Mouse (Mus musculus) right cerebral cortex, postnatal 14 days (tissue): ENCODE data around the gene Gm44805.

Experiments
- DNase-seq: peaks from one replicate; pipeline ENCODE4 v3.0.0; 2022

Gm44805 gene

GRCm38 (mm10) chr7:19676662-19677061, 4.6 kb downstream of the Gm44805 start:
- DNase-seq, result no peak

GRCm38 (mm10) chr7:19675824-19676223, 5.4 kb downstream of the Gm44805 start:
- no peak for DNase-seq

DNA sequence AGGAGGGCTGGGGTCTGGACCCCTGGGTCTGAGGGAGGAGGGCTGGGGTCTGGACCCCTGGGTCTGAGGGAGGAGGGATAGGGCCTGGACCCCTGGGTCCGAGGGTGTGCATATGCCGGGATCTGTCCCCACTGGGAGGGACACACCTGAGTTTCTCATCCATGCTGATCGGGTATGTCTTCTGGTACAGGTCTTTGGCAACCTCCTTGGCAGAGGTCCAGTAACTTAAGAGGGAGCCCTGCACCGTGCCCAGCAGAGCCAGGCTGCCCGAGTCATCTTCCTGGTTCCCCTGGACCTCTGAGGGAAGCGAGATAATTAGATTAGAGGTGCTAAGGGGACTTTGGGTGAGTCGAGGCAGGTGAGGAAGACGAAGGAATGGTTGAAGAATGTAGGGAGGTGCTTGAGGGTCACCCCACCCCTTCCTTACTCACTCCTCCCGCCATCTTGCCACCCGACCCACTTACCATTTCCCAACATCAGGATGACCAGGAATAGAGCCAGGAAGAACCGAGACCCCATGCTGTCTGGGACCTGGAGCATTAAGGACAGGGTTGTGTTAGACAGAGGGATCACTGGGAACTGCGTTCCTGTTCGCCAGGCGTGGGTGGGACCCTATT, 8.0 kb downstream of the Gm44805 start:
- no peak for DNase-seq

DNA sequence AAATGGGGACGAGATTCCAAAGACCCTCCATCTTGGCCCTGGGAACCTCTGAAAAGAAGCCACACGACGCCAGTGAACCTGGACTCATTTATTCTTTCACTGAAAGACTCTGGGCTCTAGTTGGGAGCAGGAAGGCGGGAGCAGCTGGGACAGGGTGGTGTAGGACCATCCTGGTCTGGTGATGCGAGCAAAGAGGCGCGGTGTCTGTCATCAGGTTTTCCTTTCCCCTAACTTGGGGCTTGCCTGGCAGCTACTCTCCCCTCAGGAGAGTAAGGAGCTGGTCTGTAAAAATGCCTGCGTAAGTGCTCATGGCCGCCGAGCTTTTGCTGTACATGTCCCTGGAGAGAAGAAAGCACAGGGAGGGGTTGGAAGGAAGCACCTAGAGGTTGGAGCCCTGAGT, 9.7 kb downstream of the Gm44805 start:
- DNase-seq, result no peak

DNA sequence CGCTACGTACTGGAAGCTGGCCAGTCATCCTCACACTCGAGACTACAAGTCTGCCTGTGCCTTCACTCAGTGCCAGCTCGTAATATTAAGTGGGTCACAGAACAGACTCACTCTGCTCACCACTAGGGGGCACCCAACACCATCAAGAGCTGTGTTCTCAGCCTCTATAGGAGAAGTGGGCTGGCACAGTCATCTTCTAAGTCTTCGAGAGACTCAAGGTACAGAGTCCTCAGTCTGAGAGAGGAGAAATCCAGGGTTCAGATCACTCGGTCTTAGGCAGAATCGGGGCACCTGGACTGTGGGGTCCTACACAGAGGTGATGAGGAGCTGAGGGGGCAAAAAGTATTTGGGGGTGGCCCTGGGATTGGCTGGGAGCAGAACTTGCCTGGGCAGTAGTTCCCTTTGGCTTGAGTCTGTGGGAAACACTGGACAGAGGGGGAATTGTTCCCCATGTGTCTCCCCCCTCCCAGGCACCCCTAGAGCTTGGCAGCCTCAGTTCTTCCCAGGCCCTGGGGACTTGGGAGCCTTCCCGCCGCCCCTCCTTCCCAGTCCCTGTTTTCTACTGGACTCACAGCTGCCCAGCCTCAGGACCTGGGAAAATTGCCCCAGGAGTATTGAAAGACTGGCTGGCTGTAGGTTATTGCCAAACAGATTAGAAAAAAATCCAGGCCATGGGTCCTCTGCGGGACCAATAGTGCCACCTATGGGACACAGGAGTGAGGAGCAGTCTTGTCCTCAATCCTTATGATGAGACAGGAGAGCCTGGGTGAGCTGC, 12.1 kb downstream of the Gm44805 start:
- DNase-seq, result peak; percentile 95

DNA sequence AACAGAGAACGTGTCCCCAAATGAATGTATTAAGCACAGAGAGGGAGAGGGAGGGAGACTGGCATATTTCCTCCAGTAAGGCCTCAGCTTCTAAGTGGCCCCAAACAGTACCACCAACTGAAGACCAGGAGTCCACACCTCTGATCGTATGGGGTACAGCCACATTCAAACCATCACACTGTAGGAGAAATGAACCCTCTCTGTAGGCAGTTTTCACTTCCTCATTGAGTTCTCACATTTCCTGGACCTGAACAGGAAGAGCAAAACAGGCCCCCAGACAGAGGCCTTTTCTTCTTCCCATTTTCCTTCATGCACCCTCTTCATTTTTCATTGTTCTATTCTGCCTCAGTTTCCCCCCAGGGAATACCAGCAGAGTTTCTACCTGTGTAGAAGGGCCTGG, 13.8 kb downstream of the Gm44805 start:
- no peak for DNase-seq

DNA sequence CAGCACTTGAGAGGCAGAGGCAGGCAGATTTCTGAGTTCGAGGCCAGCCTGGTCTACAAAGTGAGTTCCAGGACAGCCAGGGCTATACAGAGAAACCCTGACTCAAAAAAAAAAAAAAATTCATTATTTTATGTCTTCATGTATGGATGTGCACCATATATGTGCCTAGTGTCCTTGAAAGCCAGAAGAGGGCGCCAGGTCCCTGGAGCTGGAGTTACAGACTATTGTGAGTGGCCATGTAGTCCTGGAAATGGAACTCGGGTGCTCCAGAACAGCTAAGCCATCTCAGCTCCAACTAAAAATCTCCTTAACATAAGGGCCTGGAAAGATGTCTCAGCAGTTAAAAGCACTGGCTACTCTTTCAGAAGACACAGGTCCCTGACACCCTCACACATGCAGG, 14.5 kb downstream of the Gm44805 start:
- DNase-seq, result no peak

DNA sequence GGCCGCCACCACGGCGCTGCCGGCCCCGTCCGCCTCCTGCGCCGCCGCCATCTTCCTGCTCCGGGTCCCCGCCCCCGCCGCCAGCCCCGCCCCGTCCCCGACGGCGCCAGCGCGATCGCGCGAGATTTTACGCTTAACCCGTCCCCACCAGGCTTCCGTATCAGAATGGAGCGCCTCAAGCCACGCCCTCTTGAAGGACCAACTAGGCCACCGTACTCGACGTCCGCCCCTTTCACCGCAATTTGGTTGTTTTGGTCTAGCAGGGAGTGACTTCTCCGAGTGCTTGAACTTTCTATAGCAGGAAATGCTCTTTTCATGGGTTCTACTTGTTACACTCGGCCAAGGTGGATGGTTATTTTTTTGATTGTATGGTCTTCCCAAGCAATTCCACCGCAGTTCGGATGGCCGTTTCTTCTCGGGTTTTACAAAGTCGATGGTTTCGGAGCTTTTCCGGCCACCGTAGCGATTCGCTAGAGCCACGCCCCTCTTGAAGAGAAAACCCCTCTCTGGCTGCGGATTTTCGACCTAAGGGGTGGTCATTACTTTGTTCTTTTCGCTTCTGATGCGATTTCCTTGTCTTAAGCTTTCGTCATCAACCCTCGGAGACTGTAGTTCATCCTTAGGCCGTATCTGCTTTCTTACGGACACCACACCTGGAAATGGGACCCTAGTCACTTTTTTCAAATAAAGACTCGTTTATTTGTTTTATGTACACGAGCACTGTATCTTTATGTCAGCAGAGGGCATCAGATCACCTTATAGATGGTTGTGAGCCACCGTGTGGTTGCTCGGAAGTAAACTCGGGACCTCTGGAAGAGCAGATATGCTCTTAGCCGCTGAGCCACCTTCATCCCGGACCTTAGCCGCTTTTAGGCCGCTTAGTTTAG, 16.0 kb downstream of the Gm44805 start, which contains the start of gene Clptm1:
Gene Clptm1 (minus strand): TSS at position 79 of the 887 bp plus-strand sequence.
- peak; percentile 97 for DNase-seq

- no peak for DNase-seq
Observed at GRCm38 (mm10) chr7:19664455-19664954, 16.7 kb downstream of the Gm44805 start.

DNA sequence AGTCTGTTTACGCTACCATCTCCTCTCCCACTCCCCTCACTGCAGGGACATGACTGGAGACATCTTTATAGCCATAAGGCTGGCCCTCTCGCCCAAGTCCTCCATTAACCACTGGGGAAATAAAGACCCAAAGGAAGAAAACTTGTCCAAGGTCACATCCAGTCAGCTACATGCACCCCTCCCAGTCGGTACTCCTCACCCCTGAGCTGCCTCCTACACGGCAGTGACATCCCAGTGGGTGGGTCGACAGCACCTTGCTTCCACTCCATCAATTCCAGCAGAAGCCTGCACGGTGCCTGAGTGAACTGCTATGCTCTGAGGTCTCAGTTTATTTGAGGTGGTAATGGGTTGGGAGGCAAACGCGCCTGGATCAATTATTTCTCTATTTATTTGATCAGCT, 17.3 kb downstream of the Gm44805 start:
- no peak for DNase-seq

DNA sequence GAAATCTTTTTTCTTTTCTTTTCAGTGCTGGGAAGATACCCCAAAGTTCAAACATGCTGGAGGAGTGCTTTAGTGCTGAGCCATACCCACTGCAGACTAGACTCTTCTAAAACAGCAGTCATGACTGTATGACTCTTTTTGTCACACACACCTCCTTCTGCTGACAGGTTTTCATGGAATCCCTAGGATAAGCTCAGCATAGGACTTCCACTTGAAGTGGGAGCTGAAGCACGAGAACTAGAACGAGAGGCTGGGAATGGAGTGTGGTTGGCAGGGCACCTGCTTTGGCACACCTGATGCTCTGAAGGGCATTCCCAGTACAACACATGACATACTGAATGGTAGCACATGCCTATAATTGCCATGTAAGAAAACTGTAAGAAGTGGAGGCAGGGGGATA, 28.6 kb downstream of the Gm44805 start:
- DNase-seq, result no peak

DNA sequence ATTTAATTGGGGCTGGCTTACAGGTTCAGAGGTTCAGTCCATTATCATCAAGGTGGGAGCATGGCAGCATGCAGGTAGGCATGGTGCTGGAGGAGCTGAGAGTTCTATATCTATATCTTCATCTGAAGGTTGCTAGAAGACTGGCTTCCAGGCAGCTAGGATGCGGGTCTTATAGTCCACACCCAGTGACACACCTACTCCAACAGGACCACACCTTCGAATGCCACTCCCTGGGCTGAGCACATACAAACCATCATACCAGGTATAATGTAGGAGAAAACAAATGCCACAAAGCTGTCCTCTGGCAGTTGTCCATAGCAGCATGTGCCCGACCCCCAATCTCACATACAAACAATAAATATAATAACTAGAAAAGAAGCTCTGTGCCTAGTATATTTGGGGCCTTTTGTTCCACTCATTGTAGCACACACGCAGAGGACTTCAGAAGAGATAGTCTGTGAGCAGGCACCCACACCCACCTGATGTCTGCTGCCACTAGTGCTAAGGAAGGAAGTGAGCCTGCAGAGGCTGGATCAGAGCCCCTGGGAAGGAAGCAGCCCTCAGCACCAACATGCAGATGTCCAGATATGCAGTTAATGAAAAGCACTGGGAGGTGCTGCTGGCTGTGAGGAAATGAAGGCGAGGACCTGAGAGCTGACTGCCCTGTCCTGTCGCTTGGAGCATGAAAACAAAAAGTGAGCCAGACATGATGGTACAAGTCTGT, 30.0 kb downstream of the Gm44805 start:
- DNase-seq, result no peak

DNA sequence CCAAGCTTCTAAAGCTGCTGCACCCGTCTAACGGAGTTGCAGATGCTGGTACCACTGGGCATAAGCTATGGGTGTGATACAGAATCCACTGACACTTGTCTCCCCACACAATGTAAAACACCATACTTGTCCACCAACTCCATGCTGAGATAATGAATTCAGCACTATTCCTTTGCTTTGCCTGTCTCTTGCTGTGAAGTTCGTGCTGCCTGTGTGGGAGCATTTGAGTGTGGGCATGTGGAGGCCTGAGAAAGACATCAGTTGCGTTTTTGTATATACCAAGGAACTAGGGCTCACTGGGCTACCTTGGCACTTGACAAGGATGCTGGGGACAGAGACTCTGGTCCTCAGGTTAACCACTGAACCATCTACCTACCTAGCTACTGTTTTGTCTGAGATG, 40.0 kb downstream of the Gm44805 start:
- no peak for DNase-seq

DNA sequence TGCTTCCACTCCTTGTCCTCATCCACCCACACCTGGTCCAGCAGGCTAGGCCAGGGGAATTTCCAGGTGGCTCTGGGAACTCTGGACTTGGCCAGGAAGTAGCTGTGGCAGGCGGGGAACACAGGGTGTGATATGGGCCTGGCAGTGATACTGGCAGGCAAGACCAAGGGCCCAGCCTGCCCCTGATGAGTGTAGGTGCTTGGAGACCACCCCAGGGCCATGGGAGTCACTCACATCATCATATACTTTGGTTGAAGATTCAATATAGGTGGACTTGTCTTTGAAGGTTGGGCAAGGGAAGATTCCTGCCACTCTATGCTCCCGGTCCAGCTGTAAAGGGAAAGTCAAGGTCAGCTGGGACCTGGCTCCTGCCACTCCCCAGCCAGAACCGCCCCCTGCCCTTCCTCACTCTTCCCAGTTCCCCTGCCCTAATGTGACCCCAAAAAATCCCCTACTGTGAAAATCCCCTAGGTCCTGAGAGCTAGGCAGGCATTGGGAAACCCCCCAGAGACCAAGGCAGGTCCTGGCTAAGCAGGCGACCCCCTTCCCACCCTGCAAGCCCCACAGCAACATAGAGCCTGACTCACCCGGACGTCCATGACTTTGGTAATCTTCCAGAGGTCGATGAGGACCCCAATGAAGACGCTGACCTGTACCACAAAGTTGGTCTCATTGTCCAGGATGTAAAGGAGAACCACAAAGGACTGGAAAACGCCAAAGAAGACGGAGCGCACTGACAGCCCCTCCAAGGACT, 46.0 kb downstream of the Gm44805 start:
- no peak for DNase-seq

DNA sequence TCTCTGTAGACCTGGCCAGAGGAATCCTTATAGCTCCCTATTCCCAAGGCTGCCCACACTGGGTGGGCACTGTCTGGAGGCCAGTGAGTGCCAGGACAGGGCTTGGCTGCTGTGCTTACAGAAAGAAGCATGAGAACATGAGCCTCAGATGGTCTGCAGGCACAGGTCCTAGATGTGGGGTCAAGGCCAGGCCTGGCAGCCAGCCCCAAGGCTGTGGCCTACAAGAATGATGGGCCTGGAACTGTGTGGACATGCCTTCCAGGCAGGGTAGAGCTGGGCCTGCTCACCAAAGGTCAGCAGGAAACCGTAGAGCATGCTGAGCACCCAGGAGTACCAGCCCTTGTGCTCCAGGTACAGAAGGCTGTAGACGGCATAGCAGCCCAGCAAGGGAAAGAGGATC, 46.6 kb downstream of the Gm44805 start:
- no peak for DNase-seq

DNA sequence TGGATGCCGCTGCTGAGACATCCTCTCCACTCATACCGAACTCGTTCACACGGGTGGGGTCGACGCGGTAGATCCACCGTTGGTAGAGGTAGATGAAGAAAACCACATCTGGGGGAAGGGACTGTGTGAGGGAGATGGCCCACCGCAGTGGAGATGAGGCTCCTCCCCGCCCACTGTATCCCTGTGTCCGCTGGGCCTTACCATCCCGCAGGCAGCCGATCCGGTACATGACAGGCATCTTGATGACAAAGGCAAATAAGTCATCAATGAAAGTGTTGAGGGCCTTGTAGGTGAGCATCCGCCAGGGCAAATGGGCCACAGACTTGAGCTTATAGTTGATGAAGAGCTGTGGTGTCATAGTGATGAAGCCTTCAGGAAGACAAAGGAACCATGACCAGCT, 47.4 kb downstream of the Gm44805 start:
- no peak for DNase-seq

- DNase-seq, result no peak
Observed at GRCm38 (mm10) chr7:19633197-19633596, 48.0 kb downstream of the Gm44805 start.

DNA sequence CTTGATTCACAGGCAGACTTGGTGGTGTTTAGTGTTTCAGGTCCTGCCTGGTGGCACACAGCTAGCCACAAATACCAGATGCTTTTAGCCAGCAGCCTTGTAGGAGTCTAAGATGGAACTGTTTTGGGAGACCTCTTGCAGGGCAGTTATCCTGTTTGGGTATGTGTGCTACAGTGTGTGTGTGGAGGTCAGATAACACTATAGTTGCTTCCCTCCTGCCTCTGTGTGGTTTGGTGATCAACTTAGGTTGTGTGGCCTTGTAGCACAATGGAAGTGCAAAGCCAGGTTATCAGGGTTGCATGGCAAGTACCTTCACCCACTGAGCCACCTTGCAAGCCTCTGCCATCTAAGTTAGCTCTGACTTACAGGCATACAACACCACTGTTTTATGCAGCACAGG, 48.5 kb downstream of the Gm44805 start:
- DNase-seq, result no peak

GRCm38 (mm10) chr7:19632275-19632674, 48.9 kb downstream of the Gm44805 start:
- DNase-seq, result no peak

GRCm38 (mm10) chr7:19629361-19629734, 51.9 kb downstream of the Gm44805 start, which contains the start of gene Relb:
TSS of gene Relb (minus strand) at chr7:19629438.
- DNase-seq, result peak; percentile 95

- peak; percentile 86 for DNase-seq
Observed at GRCm38 (mm10) chr7:19628536-19629360, 52.5 kb downstream of the Gm44805 start.
